In the genomic region with DNA sequence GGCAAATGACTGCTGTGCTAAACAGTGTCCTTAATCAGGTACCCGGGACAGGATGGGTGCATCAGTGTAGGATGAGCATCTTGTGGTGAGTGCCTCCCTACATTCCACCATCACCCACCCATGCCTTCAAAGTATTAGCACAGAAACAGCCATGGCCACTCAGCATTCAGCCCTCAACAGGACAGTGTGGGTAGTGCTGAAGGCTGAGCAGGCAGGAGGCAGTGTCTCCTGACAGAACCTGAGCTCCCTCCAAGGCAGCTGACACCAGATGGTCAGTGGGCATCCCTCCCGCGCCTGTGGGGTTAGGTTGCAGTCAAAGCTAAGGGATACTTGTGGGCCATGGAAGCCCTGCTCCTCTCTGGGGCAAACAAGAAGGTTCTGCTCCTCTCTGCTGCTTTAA, we compare ENCODE assay signal across 7 mouse cellular contexts.
DNase-seq lines count a peak whose midpoint lies in the region; ATAC-seq and TF ChIP-seq lines count a peak whose summit lies in the region.

No protein-coding gene starts in this region.

- no peaks in the 10 kb centered on the region for H3K27me3 ChIP-seq in embryonic facial prominence, embryonic 14.5 days (replicated peaks; ENCODE audit: control insufficient read depth, insufficient read depth, low read length)
- H3K27me3 ChIP-seq in hindbrain, postnatal 0 days (ENCODE audit: insufficient read depth, low read length) = no peaks in the 10 kb centered on the region

- H3K9ac ChIP-seq in embryonic facial prominence, embryonic 14.5 days (ENCODE audit: low read depth, low read length) = no peak overlapping the region
- H3K9ac ChIP-seq in hindbrain, postnatal 0 days (replicated peaks; ENCODE audit: low read length) = no peak overlapping the region

- H3K4me2 ChIP-seq in embryonic facial prominence, embryonic 14.5 days (ENCODE audit: low read depth, low read length) = no peak overlapping the region
- no peak overlapping the region for H3K4me2 ChIP-seq in hindbrain, postnatal 0 days (ENCODE audit: low read depth, low read length)

- ATAC-seq in embryonic facial prominence, embryonic 14.5 days (ENCODE audit: low read depth) = peak; percentile 51; the same call in 1 of the 2 replicates
- ATAC-seq in hindbrain, postnatal 0 days = peak; percentile 74

- H3K36me3 ChIP-seq in embryonic facial prominence, embryonic 14.5 days (ENCODE audit: control insufficient read depth, insufficient read depth, low read length) = peaks cover 57% of the 10 kb centered on the region
- peaks cover 10% of the 10 kb centered on the region for H3K36me3 ChIP-seq in hindbrain, postnatal 0 days (ENCODE audit: insufficient read depth, low read length)

- no peaks in the 10 kb centered on the region for H3K9me3 ChIP-seq in embryonic facial prominence, embryonic 14.5 days (ENCODE audit: control insufficient read depth, low read length)
- no peaks in the 10 kb centered on the region for H3K9me3 ChIP-seq in hindbrain, postnatal 0 days (ENCODE audit: low read length)

- H3K4me1 ChIP-seq in embryonic facial prominence, embryonic 14.5 days (ENCODE audit: control insufficient read depth, insufficient read depth, low read length) = no peaks in the 10 kb centered on the region
- no peaks in the 10 kb centered on the region for H3K4me1 ChIP-seq in hindbrain, postnatal 0 days (ENCODE audit: insufficient read depth, low read length)

- H3K4me3 ChIP-seq in left cerebral cortex, adult 2 months = no peak overlapping the region
- no peak overlapping the region for H3K4me3 ChIP-seq in embryonic facial prominence, embryonic 14.5 days (ENCODE audit: low read depth, low read length)
- no peak overlapping the region for H3K4me3 ChIP-seq in hindbrain, postnatal 0 days (ENCODE audit: low read length)

- intact Hi-C loops in left cerebral cortex, adult 2 months (cut with DNase I) = loop anchor here (10.0 kb wide), 1 partner anchor 457 kb away; a partner anchor contains a TSS
- intact Hi-C loops in left cerebral cortex, postnatal 36 days (cut with DNase I) = no loop called here

- DNase-seq in left cerebral cortex, adult 2 months (ENCODE audit: extremely low spot score in 1 of 2, low spot score in 2 of 2) = peak in 1 of 2 experiments; percentile 48
- no peak for DNase-seq in left cerebral cortex, postnatal 36 days (ENCODE audit: low spot score in 2 of 2)
- peak; percentile 95 for DNase-seq in cerebellum, adult 9-10 months
- DNase-seq in embryonic facial prominence, embryonic 14.5 days (ENCODE audit: low spot score) = no peak
- peak; percentile 52 for DNase-seq in hindbrain, postnatal 0 days (ENCODE audit: low spot score)
- DNase-seq in spleen, postnatal 36 days (ENCODE audit: low spot score in 2 of 2) = no peak
- no peak for DNase-seq in thymus, postnatal 25 days

- peak; percentile 38 for TF ChIP-seq CTCF in left cerebral cortex, adult 2 months (IDR thresholded peaks at IDR 0.05)
- TF ChIP-seq CTCF in hindbrain, postnatal 0 days (IDR thresholded peaks at IDR 0.05; ENCODE audit: low read depth) = peak; percentile 53

- H3K27ac ChIP-seq in left cerebral cortex, adult 2 months = no peak overlapping the region
- no peak overlapping the region for H3K27ac ChIP-seq in embryonic facial prominence, embryonic 14.5 days (replicated peaks; ENCODE audit: low read depth, low read length)
- no peak overlapping the region for H3K27ac ChIP-seq in hindbrain, postnatal 0 days

- 67% methylated on average over 3 of the region's 3 CpGs for WGBS in embryonic facial prominence, embryonic 14.5 days
- WGBS in hindbrain, postnatal 0 days = 59% methylated on average over 3 of the region's 3 CpGs

Comparison
In these comparisons a context has a peak if more than half of its experiments do, and no peak if none do; other contexts are left out.
1. DNase-seq: peak in cerebellum, adult 9-10 months (single experiment) and hindbrain, postnatal 0 days (single experiment); none in left cerebral cortex, postnatal 36 days (0 of 2), embryonic facial prominence, embryonic 14.5 days (single experiment), spleen, postnatal 36 days (0 of 2) and thymus, postnatal 25 days (single experiment).